Mouse (Mus musculus) brain, embryonic 14.5 days (tissue): Measurements from ENCODE around the gene Zfp97.
"Not testable (repeated sequence)": the region's sequence is repeated elsewhere in the genome, so short reads cannot be mapped to it uniquely, and the experiment has no call there.

Experiments used
- CTCF ChIP-seq: fragments of 200-500 bp; IDR thresholded peaks from 2 replicates; pipeline ENCODE4 v1.5.1; 2012; ENCODE audit warnings: inconsistent platforms, mild to moderate bottlenecking, moderate library complexity, borderline replicate concordance; ENCODE audit not compliant: insufficient read depth, insufficient read length; ENCODE audit errors: extremely low read depth
- POLR2A ChIP-seq: fragments of 200-500 bp; IDR thresholded peaks from 2 replicates; pipeline ENCODE4 v1.6.1; 2012; ENCODE audit warnings: mild to moderate bottlenecking, inconsistent platforms, borderline replicate concordance; ENCODE audit not compliant: poor library complexity, insufficient read depth, insufficient read length, severe bottlenecking; ENCODE audit errors: extremely low read depth

- not testable (repeated sequence) for TF ChIP-seq POLR2A, CTCF
Observed at GRCm38 (mm10) chr17:17178757-17179413, 57.7 kb downstream of the Zfp97 start.
